Mouse (Mus musculus): Measurements from ENCODE around the gene Tmem120b.

Tmem120b gene

GRCm38 (mm10) chr5:123156763-123157162 lies 88.5 kb downstream of the Tmem120b start:
- DNase-seq (ENCODE audit: low spot score in 2 of 2) = peak in 1 of 2 experiments; percentile 68

GRCm38 (mm10) chr5:123157972-123158371 lies 89.8 kb downstream of the Tmem120b start:
- DNase-seq (ENCODE audit: low spot score in 2 of 2) = no peak

GRCm38 (mm10) chr5:123159446-123159845 lies 91.2 kb downstream of the Tmem120b start:
- no peak for DNase-seq (ENCODE audit: low spot score in 2 of 2)

GRCm38 (mm10) chr5:123159866-123160265 lies 91.7 kb downstream of the Tmem120b start:
- no peak for DNase-seq (ENCODE audit: low spot score in 2 of 2)

- DNase-seq (ENCODE audit: low spot score in 2 of 2) = peak in 1 of 2 experiments; percentile 67
These were observed 92.1 kb downstream of the Tmem120b start for GRCm38 (mm10) chr5:123160341-123160740.

GRCm38 (mm10) chr5:123162942-123163341 lies 94.7 kb downstream of the Tmem120b start:
- DNase-seq (ENCODE audit: low spot score in 2 of 2) = peak in 1 of 2 experiments; percentile 67

- DNase-seq (ENCODE audit: low spot score in 2 of 2) = no peak
These were observed 98.2 kb downstream of the Tmem120b start for GRCm38 (mm10) chr5:123166437-123166836.

All from spleen, postnatal 4 days (tissue).